Mouse (Mus musculus): Measurements from ENCODE around the gene Dcst1.

GRCm38 (mm10) chr3:89393605-89394004, 28.6 kb upstream of the Dcst1 start:
- TF ChIP-seq CTCF (conservative IDR thresholded peaks at IDR 0.05; ENCODE audit: low read length) = no peak
- no peak for TF ChIP-seq NANOG (IDR thresholded peaks at IDR 0.05; ENCODE audit: borderline replicate concordance, low read length)
